Mouse (Mus musculus) brain, embryonic 14.5 days (tissue): ENCODE results near the gene Tubgcp4.

Experiments used
- CTCF ChIP-seq: fragments of 200-500 bp; IDR thresholded peaks from 2 replicates; pipeline ENCODE4 v1.5.1; 2012; ENCODE audit warnings: inconsistent platforms, mild to moderate bottlenecking, moderate library complexity, borderline replicate concordance; ENCODE audit not compliant: insufficient read depth, insufficient read length; ENCODE audit errors: extremely low read depth
- POLR2A ChIP-seq: fragments of 200-500 bp; IDR thresholded peaks from 2 replicates; pipeline ENCODE4 v1.6.1; 2012; ENCODE audit warnings: mild to moderate bottlenecking, inconsistent platforms, borderline replicate concordance; ENCODE audit not compliant: poor library complexity, insufficient read depth, insufficient read length, severe bottlenecking; ENCODE audit errors: extremely low read depth

DNA sequence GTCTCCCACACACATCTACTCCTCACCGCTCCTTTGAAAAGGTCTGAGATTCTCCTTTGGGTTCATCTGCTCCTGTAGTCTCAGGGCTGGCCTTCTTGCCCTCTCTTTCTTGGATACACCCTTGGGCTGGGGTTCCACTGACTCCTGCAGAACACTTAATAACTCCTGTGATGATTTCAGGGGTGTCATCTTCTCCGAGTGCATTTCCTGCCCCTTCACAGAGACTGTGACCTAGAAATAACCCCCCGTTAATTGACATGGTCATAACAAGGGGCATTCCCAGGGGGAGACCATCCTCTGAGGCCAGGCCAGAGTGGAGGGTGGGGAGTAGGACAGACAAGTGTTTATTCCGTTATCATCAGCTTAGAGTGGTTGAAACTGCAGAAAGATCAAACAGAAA, 1.3 kb upstream of the Tubgcp4 start:
- TF ChIP-seq CTCF, result no peak
- TF ChIP-seq POLR2A, result no peak
